Mouse (Mus musculus) kidney, postnatal 4 days (tissue): ENCODE measurements at regions not wholly inside any gene's neighbourhood (a gene's known extent, or its start where the extent isn't known, plus 50 kb on each side); places are given as distances from the start of the nearest gene placed in this dataset.

Source experiments
- DNase-seq, 2 experiments: peaks; one replicate each; pipeline ENCODE4 v3.0.0; 2021; ENCODE audit warnings: mixed read lengths in 2 of 2

- no peak for DNase-seq
These were observed 52.9 kb upstream of the Tcl1b2 start for GRCm38 (mm10) chr12:105092730-105093440.

- peak; percentile 57 to 58 for DNase-seq
These were observed 52.3 kb upstream of the Tcl1b2 start for GRCm38 (mm10) chr12:105093509-105093908.
